Mouse (Mus musculus) brain, embryonic 14.5 days (tissue): Measurements from ENCODE around the gene Ets2.

Experiments used
- CTCF ChIP-seq: fragments of 200-500 bp; IDR thresholded peaks from 2 replicates; pipeline ENCODE4 v1.5.1; 2012; ENCODE audit warnings: inconsistent platforms, mild to moderate bottlenecking, moderate library complexity, borderline replicate concordance; ENCODE audit not compliant: insufficient read depth, insufficient read length; ENCODE audit errors: extremely low read depth
- POLR2A ChIP-seq: fragments of 200-500 bp; IDR thresholded peaks from 2 replicates; pipeline ENCODE4 v1.6.1; 2012; ENCODE audit warnings: mild to moderate bottlenecking, inconsistent platforms, borderline replicate concordance; ENCODE audit not compliant: poor library complexity, insufficient read depth, insufficient read length, severe bottlenecking; ENCODE audit errors: extremely low read depth

- TF ChIP-seq POLR2A = no peak
- TF ChIP-seq CTCF = no peak
These were observed 47.6 kb downstream of the Ets2 start for GRCm38 (mm10) chr16:95749291-95750103.
